Mouse (Mus musculus) megakaryocyte, embryonic 14.5 days (primary cell): ENCODE results near the gene Scpep1. TPM values are rescaled to one million over a fixed set of nuclear protein-coding genes. Genes with fewer than 3 reads are reported as not detected.
A peak's percentile ranks its signal among the peaks of the same experiment; 100 is the strongest.
"Not testable (repeated sequence)": the region's sequence is repeated elsewhere in the genome, so short reads cannot be mapped to it uniquely, and the experiment has no call there.

ENCODE experiments used
- H3K27me3 ChIP-seq: replicated peaks from 2 replicates; pipeline ENCODE3; 2012; ENCODE audit warnings: inconsistent platforms
- H3K36me3 ChIP-seq: replicated peaks from 2 replicates; pipeline ENCODE3; 2012; ENCODE audit warnings: low read length, inconsistent platforms, mixed read lengths
- H3K4me1 ChIP-seq: 2 replicates; pipeline ENCODE4 v1.6.1; 2012; ENCODE audit warnings: inconsistent platforms
- H3K4me3 ChIP-seq: replicated peaks from 2 replicates; pipeline ENCODE3; 2012; ENCODE audit warnings: moderate library complexity, mild to moderate bottlenecking, inconsistent platforms
- H3K9me3 ChIP-seq: 2 replicates; pipeline ENCODE4 v1.6.1; 2012; ENCODE audit warnings: inconsistent platforms
- FLI1 ChIP-seq: IDR thresholded peaks from 2 replicates; pipeline ENCODE4 v1.6.1; 2012; ENCODE audit warnings: low read length, inconsistent platforms, mixed read lengths
- GATA1 ChIP-seq: IDR thresholded peaks from 3 replicates; pipeline ENCODE4 v1.6.1; 2012; ENCODE audit warnings: mixed read lengths, low read length, inconsistent platforms, borderline replicate concordance
- polyA plus RNA-seq: library from polyadenylated mRNA; stranded (reverse); fragments of >175 nt; gene quantifications from 2 replicates; pipeline ENCODE4 v1.2.3, GENCODE M21; 2012; ENCODE audit warnings: low replicate concordance; ENCODE audit not compliant: insufficient read depth

Gene Scpep1
- polyA plus RNA-seq: 1.1 and 7.4 TPM in 2 replicates

DNA sequence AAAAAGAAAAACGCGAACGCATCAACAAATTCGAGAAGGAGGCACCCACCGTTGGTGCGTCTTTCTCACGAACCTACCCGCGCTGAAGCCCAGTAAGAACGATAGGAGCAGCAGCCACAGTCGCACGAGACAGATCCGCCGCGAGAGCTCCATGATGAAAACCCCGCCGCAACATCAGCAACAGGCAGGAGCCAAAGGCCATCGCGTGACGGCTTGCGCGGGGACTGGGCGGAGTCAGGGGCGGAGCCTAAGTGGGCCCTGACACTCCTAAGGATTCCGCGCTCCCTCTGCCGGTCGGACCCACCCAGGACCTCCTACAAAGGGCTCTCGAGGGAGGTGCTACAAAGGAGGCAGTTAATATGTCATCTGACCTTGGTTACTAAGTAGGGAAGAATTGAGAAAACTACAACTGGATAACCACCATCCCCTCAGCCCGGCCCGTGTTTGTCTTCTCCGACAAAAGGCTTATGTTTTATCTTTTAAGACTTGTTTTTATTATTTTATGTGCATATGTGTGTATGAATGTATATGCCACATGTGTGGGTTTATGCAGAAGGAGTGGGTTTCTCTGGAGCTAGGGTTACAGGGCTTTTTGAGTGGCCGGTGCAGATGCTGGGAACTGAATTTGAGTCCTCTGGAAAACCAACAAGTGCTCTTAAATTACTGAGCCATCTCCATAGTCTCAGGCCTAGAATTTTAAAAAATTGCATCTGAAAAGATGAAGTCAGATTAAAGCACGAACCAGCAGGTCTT is at the start of gene Scpep1:
Gene Scpep1, minus strand, starts transcription at position 249 of the 753 bp plus-strand sequence.
- no peak for TF ChIP-seq GATA1
- no peak for TF ChIP-seq FLI1

DNA sequence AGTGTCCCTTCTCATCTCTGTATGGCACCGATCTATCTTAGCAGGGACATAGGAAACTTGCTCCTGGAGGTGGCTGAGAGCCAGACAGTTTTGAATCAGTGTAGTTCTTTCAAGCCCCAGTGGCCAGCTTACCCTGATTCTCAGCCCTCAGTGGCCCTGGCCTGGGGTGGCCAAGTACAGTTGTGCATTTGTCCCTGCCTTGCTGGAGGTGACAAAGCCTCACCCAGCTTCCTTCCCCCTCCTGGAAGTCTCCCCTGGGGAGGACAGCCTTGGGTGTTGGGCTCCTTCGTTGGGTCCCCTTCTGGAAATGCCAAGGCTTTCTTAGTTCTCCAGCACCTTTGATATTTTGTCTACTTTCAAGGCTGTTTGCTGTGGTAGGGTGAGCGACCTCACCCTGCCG is 48.5 kb upstream of the Scpep1 start:
- H3K4me1 ChIP-seq: peaks cover 66% of the 10 kb centered on the region
- H3K4me3 ChIP-seq: peak overlapping the region; percentile 64
- no peaks in the 10 kb centered on the region for H3K27me3 ChIP-seq
- H3K9me3 ChIP-seq: no peaks in the 10 kb centered on the region
- peaks cover 69% of the 10 kb centered on the region for H3K36me3 ChIP-seq
- TF ChIP-seq GATA1: no peak
- no peak for TF ChIP-seq FLI1

More for the DNA sequence above, at the start of gene Scpep1:
- H3K4me3 ChIP-seq: peak within 1 kb of the TSS; percentile 91
- H3K9me3 ChIP-seq: no peaks in the 10 kb centered on the region
- no peaks in the 10 kb centered on the region for H3K36me3 ChIP-seq
- H3K4me1 ChIP-seq: peaks cover 14% of the 10 kb centered on the region
- no peaks in the 10 kb centered on the region for H3K27me3 ChIP-seq

DNA sequence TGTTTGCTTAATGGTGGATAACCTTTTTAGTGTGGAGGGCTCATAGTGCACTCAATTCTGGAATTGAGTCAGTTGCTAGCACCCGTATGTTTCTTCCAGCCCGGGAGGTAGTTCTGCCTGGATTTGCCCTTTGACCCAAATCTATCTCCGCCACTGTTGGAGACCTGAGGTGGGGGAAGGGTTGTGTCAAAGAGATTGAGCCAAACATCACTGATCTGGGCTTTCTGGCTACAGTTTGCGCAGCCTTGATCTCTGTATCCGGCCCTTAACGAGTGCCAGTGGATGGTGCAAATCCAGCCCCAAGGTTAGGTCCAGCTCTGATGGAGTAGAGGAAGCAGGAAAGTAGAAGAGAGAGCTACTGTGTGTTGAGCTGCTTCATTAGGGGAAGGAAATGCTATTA is 47.8 kb upstream of the Scpep1 start:
- Histone ChIP-seq H3K4me3 (peak overlapping the region; percentile 85), H3K4me1 (peaks cover 72% of the 10 kb centered on the region), H3K27me3 (no peaks in the 10 kb centered on the region), H3K9me3 (no peaks in the 10 kb centered on the region), H3K36me3 (peaks cover 63% of the 10 kb centered on the region)
- TF ChIP-seq FLI1 (no peak), GATA1 (no peak)

DNA sequence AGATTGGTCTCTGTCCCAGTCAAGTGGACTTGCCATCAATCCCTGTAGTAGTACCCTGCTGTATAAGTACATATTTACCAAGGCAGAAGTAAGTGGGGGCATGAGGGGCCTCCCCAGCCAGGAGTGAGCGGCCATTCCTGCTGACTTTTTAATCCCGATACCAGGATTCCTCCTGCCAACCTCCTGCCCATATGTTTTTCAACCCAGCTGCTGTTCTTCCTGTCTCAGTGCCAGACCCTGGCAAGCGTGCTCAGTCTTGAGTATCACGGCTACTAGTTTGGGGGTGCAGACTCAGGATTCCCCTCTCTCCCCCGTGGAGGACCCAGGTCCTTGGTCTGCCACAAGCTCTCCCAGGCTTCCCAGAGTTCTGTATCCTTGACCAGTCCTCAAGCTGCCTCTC is 47.4 kb upstream of the Scpep1 start:
- H3K4me3 ChIP-seq: peak overlapping the region; percentile 85
- peaks cover 77% of the 10 kb centered on the region for H3K4me1 ChIP-seq
- no peak for TF ChIP-seq GATA1
- TF ChIP-seq FLI1: no peak
- H3K27me3 ChIP-seq: no peaks in the 10 kb centered on the region
- H3K36me3 ChIP-seq: peaks cover 59% of the 10 kb centered on the region
- no peaks in the 10 kb centered on the region for H3K9me3 ChIP-seq

DNA sequence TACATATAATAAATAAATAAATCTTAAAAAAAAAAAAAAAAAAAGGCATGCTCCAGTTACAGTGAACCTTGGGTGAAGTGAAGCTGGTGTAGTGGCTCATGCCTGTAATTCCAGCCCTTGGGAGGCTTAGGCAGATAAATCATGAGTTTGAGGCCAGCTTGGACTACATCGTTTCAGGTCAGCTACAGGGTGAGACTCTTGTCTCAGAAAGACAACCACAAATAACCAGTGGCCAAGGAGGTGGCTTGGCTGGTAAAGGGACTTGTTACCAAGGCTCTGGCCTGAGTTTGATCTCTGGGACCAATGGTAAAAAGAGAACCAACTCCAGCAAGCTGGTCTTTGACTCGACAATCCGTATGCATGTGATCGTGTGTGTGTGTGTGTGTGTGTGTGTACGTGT is 46.8 kb upstream of the Scpep1 start:
- Histone ChIP-seq H3K36me3 (peaks cover 54% of the 10 kb centered on the region), H3K4me3 (peak overlapping the region; percentile 85), H3K4me1 (peaks cover 78% of the 10 kb centered on the region), H3K27me3 (no peaks in the 10 kb centered on the region), H3K9me3 (no peaks in the 10 kb centered on the region)
- no peak for TF ChIP-seq FLI1
- TF ChIP-seq GATA1: no peak

DNA sequence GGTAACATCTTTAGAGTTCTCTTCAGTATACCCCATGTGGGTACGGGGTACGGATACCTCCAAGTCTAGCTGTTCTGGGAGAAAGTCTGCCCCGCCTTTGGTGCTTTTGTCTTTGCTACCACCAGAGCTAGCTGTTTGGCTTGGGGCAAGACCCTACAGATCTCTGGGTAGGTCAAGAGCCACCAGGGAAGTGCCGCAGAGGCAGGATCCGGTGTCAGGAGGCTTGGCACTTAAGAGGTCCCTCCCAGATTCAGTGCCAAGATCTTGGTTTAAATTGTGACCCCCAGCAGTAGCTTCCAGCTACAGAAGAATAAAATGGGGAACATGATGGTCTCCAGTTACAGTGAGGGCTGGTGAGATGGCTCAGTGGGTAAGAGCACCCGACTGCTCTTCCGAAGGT is 46.3 kb upstream of the Scpep1 start:
- Histone ChIP-seq H3K27me3 (no peaks in the 10 kb centered on the region), H3K36me3 (peaks cover 51% of the 10 kb centered on the region), H3K4me3 (peak overlapping the region; percentile 100), H3K9me3 (no peaks in the 10 kb centered on the region), H3K4me1 (peaks cover 82% of the 10 kb centered on the region)
- TF ChIP-seq FLI1: no peak
- TF ChIP-seq GATA1: no peak

DNA sequence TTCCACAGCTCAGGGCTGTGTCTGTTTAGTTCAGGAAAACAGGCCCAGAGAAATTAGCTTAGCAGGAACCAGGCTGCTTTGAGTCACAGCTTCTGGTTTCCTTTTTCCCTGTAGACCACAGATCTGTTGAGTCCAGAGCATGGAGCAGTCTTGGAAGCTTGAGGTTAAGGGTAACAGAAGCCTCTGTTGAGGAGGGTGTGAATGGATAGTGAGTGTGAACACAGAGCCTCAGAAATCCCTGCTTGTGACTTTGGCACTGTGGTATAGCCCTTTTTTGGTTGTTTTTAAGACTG is 45.2 kb upstream of the Scpep1 start:
- no peak for TF ChIP-seq FLI1
- Histone ChIP-seq H3K9me3 (no peaks in the 10 kb centered on the region), H3K36me3 (peaks cover 40% of the 10 kb centered on the region), H3K4me3 (peak overlapping the region; percentile 100), H3K27me3 (no peaks in the 10 kb centered on the region), H3K4me1 (peaks cover 85% of the 10 kb centered on the region)

DNA sequence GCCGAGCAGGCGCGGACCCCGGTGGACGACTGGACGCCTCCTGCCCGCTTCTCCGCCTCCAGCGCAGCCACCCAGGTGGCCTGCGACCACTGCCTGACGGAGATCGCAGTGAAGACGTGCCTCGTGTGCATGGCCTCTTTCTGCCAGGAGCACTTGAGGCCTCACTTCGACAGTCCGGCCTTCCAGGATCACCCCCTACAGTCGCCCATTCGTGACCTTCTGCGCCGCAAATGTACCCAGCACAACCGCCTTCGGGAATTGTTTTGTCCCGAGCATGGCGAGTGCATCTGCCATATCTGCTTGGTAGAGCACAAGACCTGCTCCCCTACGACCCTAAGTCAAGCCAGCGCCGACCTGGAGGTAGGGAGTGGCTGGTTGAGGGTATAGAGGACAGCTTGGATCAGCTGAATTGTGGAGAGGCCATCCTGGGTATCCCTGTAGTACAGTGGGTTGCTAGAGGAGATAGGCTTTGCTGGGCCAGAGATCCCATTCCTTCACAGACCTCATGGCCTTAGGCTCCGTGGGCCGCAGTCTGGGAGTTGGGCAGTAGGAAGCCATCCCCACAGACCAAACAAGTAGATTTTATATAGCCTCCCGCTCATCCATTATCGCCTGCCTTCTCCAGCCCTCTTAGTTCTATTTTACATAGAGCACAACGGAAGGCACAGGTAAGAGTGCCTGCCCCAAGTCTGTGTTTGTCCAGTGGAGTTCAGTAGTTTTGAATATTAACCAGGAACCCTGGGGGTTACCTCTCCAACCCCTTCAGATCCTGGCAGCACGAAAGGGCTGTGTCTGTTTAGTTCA is 44.7 kb upstream of the Scpep1 start:
- TF ChIP-seq GATA1: no peak
- TF ChIP-seq FLI1: no peak
- peaks cover 84% of the 10 kb centered on the region for H3K4me1 ChIP-seq
- no peaks in the 10 kb centered on the region for H3K27me3 ChIP-seq
- peaks cover 35% of the 10 kb centered on the region for H3K36me3 ChIP-seq
- no peaks in the 10 kb centered on the region for H3K9me3 ChIP-seq
- peak overlapping the region; percentile 100 for H3K4me3 ChIP-seq

DNA sequence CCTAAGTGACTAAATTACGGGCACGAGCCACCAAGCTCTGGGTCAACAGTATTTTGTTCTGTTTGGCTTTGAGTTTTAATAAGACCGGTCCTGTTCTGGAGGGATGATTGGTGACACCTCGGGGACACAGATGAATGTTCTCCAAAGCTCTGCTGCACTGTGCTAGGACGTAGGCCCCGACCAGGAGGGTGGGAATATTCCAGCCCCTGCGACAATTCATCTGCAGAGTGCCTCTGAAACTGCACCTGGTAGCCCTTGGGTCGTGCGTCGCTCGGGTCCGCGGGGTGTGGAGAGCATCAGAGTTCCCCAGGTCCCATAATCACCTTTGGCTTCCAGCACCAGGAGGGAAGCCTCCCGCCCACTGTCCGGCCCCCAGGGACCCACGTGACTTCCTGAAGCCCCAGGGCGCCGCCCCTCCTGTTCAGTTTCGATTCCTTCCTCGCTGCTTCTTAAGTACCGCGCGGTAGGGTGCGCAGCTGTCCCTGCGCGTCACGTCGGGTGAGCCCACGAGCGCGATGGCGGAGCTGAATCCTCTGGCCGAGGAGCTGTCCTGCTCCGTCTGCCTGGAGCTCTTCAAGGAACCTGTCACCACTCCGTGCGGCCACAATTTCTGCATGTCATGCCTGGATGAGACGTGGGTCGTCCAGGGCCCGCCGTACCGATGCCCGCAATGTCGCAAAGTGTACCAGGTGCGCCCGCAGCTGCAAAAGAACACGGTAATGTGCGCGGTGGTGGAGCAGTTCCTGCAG is 43.9 kb upstream of the Scpep1 start, which contains the start of gene Trim25:
Gene Trim25, plus strand, starts transcription at position 403 of the 749 bp plus-strand sequence.
- Histone ChIP-seq H3K9me3 (no peaks in the 10 kb centered on the region), H3K4me3 (peak within 1 kb of the TSS; percentile 100), H3K36me3 (peaks cover 28% of the 10 kb centered on the region), H3K4me1 (peaks cover 83% of the 10 kb centered on the region), H3K27me3 (no peaks in the 10 kb centered on the region)
- TF ChIP-seq FLI1 (no peak), GATA1 (no peak)

DNA sequence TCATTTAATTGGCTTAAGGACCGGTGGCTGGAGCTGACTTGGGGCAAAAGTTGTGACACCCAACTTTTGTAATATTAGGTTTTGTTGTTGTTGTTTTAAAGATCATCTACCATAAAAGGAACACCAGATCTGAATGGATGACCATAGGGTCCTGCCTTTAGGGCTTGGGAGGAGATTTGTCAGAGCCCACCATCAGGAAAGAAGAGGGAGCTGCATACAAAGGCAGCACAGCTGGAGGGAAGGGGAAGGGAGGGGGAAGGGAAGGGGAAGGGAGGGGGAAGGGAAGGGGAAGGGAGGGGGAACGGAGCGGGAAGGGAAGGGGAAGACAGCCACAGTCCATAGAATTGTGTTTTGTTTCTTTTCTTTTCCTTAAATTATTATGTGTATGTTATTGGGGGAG is 43.1 kb upstream of the Scpep1 start:
- H3K36me3 ChIP-seq: peaks cover 20% of the 10 kb centered on the region
- peaks cover 83% of the 10 kb centered on the region for H3K4me1 ChIP-seq
- TF ChIP-seq GATA1: no peak
- no peak for TF ChIP-seq FLI1
- no peaks in the 10 kb centered on the region for H3K9me3 ChIP-seq
- H3K4me3 ChIP-seq: peak overlapping the region; percentile 100
- no peaks in the 10 kb centered on the region for H3K27me3 ChIP-seq

DNA sequence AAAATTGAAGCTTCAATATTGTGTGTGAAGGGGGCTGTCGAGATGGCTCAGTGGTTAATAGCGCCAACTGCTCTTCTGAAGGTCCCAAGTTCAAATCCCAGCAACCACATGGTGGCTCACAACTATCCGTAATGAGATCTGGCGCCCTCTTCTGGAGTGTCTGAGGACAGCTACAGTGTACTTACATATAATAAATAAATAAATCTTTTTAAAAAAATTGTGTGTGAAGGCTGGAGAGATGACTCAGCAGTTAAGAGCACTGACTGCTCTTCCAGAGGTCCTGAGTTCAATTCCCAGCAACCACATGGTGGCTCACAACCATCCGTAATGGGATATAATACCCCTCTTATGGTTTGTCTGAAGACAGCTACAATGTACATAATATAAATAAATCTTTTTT is 42.1 kb upstream of the Scpep1 start:
- not testable (repeated sequence) for H3K36me3 ChIP-seq, H3K9me3 ChIP-seq, H3K4me3 ChIP-seq, H3K27me3 ChIP-seq
- peaks cover 73% of the 10 kb centered on the region for H3K4me1 ChIP-seq
